Mouse (Mus musculus) ovary, postnatal 10 days (tissue): Measurements from ENCODE around the gene Ifitm3.
A peak's percentile ranks its signal among the peaks of the same experiment; 100 is the strongest.
"Not testable (repeated sequence)": the region's sequence is repeated elsewhere in the genome, so short reads cannot be mapped to it uniquely, and the experiment has no call there.

Experiments
- DNase-seq: peaks from one replicate; pipeline ENCODE4 v3.0.0; 2022; ENCODE audit warnings: low spot score

Ifitm3 gene

GRCm38 (mm10) chr7:141032458-141033167 is 22.0 kb upstream of the Ifitm3 start:
- DNase-seq: no peak

- no peak for DNase-seq
These were observed 19.8 kb upstream of the Ifitm3 start for GRCm38 (mm10) chr7:141030390-141030789.

- no peak for DNase-seq
These were observed 18.3 kb upstream of the Ifitm3 start, which contains the start of gene Gm17387 for GRCm38 (mm10) chr7:141028831-141029230. Gene Gm17387 (plus strand): TSS chr7:141029131.

- no peak for DNase-seq
These were observed 16.1 kb upstream of the Ifitm3 start for GRCm38 (mm10) chr7:141026740-141027098.

- DNase-seq: no peak
These were observed 15.6 kb upstream of the Ifitm3 start for GRCm38 (mm10) chr7:141026097-141026739.

GRCm38 (mm10) chr7:141024865-141025838 is 14.6 kb upstream of the Ifitm3 start:
- no peak for DNase-seq

- no peak for DNase-seq
These were observed 11.2 kb upstream of the Ifitm3 start for GRCm38 (mm10) chr7:141021489-141022449.

- no peak for DNase-seq
These were observed 8.5 kb upstream of the Ifitm3 start for GRCm38 (mm10) chr7:141019028-141019427.

- DNase-seq: not testable (repeated sequence)
These were observed 7.3 kb upstream of the Ifitm3 start, which contains the start of gene Ifitm6 for GRCm38 (mm10) chr7:141017824-141018223. Gene Ifitm6 (minus strand): TSS chr7:141017924.

- DNase-seq: no peak
These were observed 6.4 kb upstream of the Ifitm3 start for GRCm38 (mm10) chr7:141016707-141017697.

GRCm38 (mm10) chr7:141011238-141011770 is 734 bp upstream of the Ifitm3 start:
- DNase-seq: no peak

- no peak for DNase-seq
These were observed 905 bp downstream of the Ifitm3 start for GRCm38 (mm10) chr7:141009665-141010064.

GRCm38 (mm10) chr7:141008938-141009660 is 1.5 kb downstream of the Ifitm3 start:
- peak; percentile 62 for DNase-seq

GRCm38 (mm10) chr7:141008312-141008761 is 2.2 kb downstream of the Ifitm3 start:
- peak; percentile 22 for DNase-seq

- DNase-seq: peak; percentile 17
These were observed 3.7 kb downstream of the Ifitm3 start for GRCm38 (mm10) chr7:141006914-141007313.

- DNase-seq: no peak
These were observed 4.1 kb downstream of the Ifitm3 start for GRCm38 (mm10) chr7:141006446-141006845.

GRCm38 (mm10) chr7:141003248-141004010 is 7.1 kb downstream of the Ifitm3 start:
- DNase-seq: no peak
